Mouse (Mus musculus) megakaryocyte, embryonic 14.5 days (primary cell): ENCODE measurements around the gene Fsd2.

Experiments used
- FLI1 ChIP-seq: IDR thresholded peaks from 2 replicates; pipeline ENCODE4 v1.6.1; 2012; ENCODE audit warnings: low read length, inconsistent platforms, mixed read lengths
- GATA1 ChIP-seq: IDR thresholded peaks from 3 replicates; pipeline ENCODE4 v1.6.1; 2012; ENCODE audit warnings: mixed read lengths, low read length, inconsistent platforms, borderline replicate concordance

DNA sequence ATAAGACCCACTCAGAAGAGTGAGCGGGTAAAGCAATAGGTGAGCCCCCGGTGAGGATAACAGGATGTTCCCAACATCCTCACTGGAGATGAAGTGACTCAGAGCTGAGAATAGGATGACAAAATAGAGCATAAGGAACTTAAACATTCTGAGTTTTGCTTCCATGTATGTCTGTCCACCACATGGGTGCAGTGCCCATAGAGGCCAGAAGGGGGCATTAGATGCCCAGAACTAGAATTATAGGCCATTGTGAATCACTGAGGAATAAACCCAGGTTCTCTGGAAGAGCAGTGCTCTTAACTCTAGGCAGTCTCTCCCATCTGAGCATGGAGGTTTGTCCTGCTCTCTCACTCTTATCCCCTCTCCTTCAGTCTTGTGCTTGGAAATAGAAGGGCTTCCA lies 12.4 kb downstream of the Fsd2 start:
- no peak for TF ChIP-seq GATA1
- no peak for TF ChIP-seq FLI1
